Mouse (Mus musculus): ENCODE results near the gene Hormad1.

Gene Hormad1

DNA sequence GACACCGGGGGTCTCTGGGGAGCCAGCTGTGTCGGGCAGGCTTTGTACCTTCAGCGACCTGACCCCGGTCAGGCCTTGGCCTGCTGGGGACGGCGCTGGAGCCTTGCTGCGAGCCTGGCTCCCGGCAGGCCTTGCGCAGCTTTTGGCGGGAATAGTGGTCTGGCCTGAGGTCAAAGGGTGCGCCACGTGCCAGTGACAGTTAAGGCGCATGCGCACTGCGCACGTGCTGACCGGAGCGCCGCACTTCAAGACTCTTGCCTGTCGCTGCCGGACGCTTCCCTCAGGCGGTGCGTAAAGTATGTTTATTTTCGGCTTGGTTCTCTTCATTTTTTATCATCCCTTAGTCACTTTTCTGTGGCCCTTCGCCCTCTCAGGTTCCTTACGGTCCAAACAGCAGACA, at the start of gene Hormad1:
Gene Hormad1, plus strand, starts transcription at position 241 of the 400 bp plus-strand sequence.
- CTCF ChIA-PET = no interaction called here

DNA sequence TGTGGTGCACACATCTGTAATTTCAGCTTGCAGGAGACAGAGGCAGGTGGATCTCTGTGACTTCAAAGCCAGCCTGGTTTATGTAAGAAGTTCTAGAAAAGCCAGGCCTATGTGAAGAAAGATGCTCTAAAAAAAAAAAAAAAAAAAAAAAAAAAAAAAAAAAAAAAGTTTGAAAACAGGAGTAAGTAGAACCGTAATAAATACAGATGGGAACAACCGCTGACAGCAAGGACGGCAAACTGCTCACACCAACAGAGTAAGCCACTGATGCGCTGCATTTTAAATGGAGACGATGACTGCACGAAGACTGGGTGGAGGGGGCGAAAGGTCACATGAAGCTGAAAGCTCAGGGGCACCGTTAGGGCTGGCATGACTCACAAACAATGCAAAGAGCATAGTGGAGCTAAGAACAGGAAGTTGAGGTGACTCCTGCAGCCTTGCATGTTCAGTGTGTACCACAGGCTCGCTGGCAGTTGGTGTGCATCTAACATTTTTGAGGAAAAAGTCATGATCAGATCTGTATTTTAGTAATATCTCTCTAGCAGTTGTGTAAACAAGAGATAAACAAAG, 47.8 kb upstream of the Hormad1 start:
- CTCF ChIA-PET = no interaction called here

More for the DNA sequence above, at the start of gene Hormad1:
- POLR2A ChIA-PET = interaction anchor here in 3 of 4 experiments (0.6 to 2.3 kb wide), 14 partner anchors 14 to 143 kb away, joined by 3 to 11 read pairs (median 4); partner anchors contain the start of genes Golph3l (in 2 of the 3) and Ensa (in 1 of the 3)

DNA sequence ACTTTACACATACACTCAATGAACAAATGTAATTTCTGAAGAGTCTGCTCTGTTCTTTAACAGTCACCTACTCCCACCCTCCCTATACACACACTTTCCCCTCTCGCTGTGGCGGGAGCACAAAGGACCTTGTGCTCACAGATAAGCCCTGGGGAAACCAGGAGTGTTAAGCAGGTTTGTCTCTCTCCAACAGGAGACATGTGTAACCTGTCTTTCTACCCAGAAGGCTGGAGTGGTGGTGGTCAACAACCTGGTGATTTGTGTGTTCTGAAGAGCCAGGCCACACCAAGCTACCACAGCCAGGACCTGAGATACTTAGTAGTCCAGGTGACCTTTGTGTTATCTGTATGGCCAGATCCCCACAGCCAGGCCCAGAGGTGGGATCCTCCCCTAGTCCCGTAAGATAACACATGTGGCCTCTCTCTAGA, 42.8 kb upstream of the Hormad1 start:
- ChIA-PET POLR2A (interaction anchor here in 1 of 4 experiments (0.8 to 1.3 kb wide), 2 partner anchors 72 to 108 kb away, joined by 3 to 4 read pairs; partner anchors contain the start of genes Ensa and Golph3l), CTCF (interaction anchor here in 2 of 4 experiments (0.6 to 1.3 kb wide), 4 partner anchors 38 to 291 kb away, joined by 3 to 6 read pairs (median 4); no protein-coding TSS in a partner anchor)

More for the DNA sequence above, 47.8 kb upstream of the Hormad1 start:
- POLR2A ChIA-PET = interaction anchor here in 2 of 4 experiments (0.6 to 1.0 kb wide), 6 partner anchors 12 to 303 kb away, joined by 3 to 4 read pairs (median 3); no protein-coding TSS in a partner anchor

DNA sequence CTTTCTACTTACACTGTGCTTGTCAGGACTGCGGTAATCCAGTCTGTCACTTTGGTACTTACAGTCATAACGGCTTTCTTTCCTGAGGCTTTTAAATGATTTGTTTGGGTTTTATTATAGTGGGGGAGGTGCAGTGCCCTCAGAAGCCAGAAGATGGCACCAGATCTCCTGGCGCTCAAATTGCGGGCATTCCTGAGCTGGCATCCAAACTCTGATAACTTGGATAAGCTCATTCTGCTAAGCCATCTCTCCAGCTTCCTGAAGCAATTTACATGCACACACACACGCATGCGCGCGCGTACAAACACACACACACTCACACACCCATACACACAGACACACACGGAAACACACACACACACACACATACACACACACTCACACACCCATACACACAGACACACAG, 42.0 kb upstream of the Hormad1 start:
- ChIA-PET CTCF (interaction anchor here (0.5 to 1.4 kb wide), 35 partner anchors 9 to 389 kb away, joined by 3 to 7 read pairs (median 3); partner anchors contain the start of genes Adamtsl4 (in 1 of the 4), Ctss (in 1 of the 4) and Ensa (in 1 of the 4)), POLR2A (interaction anchor here in 3 of 4 experiments (0.6 to 1.3 kb wide), 8 partner anchors 9 to 357 kb away, joined by 3 to 4 read pairs (median 4); partner anchors contain the start of genes Golph3l (in 2 of the 3), Arnt (in 1 of the 3), Ctss (in 1 of the 3) and Sema6c (in 1 of the 3))

DNA sequence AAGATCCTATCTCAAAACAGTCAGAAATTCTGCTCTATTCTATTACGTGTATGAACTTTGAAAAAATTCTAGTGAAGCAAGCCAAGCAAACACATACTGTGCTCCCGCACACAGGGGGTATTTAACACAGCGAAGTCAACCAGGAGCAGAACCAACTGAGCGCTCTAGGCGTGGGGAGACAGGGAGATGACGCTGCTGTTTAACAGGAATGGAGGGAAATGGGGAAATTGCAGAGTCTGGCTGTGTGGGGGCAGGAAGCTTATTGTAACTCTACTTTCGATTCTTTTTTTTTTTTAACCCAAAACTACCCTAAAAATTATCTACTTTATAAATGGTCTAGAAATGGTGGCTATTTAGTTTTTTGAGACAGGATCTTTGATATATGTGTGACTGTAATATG, 40.6 kb upstream of the Hormad1 start:
- ChIA-PET POLR2A (interaction anchor here in 2 of 4 experiments (0.6 to 0.9 kb wide), 3 partner anchors 9 to 70 kb away, joined by 3 read pairs; partner anchors contain the start of gene Golph3l (in 1 of the 2)), CTCF (interaction anchor here in 2 of 4 experiments (1.0 kb wide), 2 partner anchors 25 to 274 kb away, joined by 3 read pairs; no protein-coding TSS in a partner anchor)

DNA sequence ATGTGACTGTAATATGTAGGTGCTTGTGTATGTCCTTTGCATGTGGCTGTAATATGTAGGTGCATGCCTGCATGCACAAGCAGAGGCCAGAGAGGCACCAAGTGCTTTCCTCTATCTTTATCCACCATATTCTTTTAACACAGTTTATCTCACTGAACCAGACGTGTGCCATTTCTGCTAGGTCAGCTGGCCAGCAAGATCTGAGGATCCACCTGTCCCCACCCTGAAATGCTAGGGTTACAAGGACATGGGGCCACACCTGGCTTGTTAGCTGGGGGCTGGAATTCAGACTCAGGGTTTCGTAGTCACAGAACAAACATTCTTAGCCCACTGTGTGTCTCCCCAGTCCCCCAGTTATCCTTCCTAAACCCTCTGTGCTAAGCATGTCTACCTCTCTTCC, 40.2 kb upstream of the Hormad1 start:
- ChIA-PET POLR2A (interaction anchor here in 2 of 4 experiments (0.8 to 1.2 kb wide), 4 partner anchors 35 to 346 kb away, joined by 3 to 4 read pairs (median 3); partner anchors contain the start of gene Golph3l (in 1 of the 2)), CTCF (interaction anchor here in 3 of 4 experiments (0.7 to 1.0 kb wide), 3 partner anchors 25 to 274 kb away, joined by 3 read pairs; no protein-coding TSS in a partner anchor)

DNA sequence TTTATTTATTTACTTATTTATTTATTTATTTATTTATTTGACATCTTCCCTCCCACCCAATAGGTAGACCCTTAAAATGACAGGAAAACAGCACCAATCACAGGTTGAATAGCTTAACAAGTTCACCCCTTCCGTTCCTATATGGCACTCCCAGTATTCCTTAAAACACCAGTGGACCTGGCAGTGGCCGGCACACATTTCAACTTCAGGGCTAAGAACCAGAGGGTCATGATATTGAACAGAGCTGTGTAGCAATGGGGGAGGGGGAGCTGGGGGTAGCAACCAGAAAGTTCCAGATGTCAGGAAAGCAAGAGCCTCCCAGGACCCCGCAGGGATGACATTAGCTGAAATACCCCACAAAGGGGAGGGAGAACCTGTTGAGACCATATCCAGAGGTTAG, 39.4 kb upstream of the Hormad1 start:
- ChIA-PET POLR2A (interaction anchor here in 2 of 4 experiments (0.8 to 1.2 kb wide), 5 partner anchors 16 to 345 kb away, joined by 3 to 5 read pairs (median 3); partner anchors contain the start of gene Golph3l (in 1 of the 2)), CTCF (interaction anchor here in 1 of 4 experiments (0.7 kb wide), 1 partner anchor 216 kb away, joined by 3 read pairs; no protein-coding TSS in a partner anchor)

DNA sequence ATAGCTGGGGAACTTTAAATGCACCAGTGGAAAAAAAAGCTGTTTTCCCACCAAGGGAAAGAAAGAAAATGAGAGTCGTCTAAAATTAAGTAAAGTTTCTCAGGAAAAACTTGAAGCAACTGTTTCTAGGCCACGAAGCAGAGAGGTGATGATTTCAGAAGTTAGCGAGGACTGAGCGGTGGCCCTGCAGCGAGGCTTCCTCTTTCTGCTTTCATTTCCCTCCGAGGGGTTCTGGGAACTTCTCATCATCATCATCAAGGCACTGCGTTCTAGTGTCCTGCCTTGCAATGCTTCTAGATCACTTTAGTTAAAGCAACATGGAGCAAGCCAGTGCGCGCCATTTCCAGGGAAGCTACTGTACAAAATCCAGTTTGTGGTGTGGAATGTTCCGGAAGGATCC, 38.3 kb upstream of the Hormad1 start:
- POLR2A ChIA-PET = interaction anchor here in 1 of 4 experiments (0.7 to 1.1 kb wide), 4 partner anchors 67 to 196 kb away, joined by 3 to 5 read pairs (median 3); partner anchors contain the start of gene Golph3l
- CTCF ChIA-PET = interaction anchor here in 1 of 4 experiments (0.7 kb wide), 1 partner anchor 151 kb away, joined by 3 read pairs; no protein-coding TSS in a partner anchor

DNA sequence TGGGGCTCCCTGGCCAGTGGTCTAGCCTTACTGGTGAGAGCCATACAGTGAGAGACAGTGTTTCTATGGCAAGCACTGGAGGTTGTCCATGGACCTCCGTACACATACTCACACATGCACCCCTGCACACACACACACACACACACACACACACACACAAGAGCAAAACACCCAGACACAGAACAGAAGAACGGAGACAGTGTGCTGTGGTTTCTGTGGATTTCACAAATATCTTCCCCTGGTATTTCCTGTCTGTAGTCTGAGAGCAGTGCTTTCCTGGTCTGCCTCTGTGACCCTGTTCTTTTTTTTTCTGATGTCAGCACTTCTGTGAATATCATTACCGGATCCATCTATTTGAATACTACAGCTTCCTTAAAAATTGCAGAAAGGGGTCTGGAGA, 35.8 kb upstream of the Hormad1 start:
- CTCF ChIA-PET = interaction anchor here in 1 of 4 experiments (0.6 kb wide), 1 partner anchor 15 kb away, joined by 3 read pairs; no protein-coding TSS in a partner anchor
- POLR2A ChIA-PET = interaction anchor here in 1 of 4 experiments (0.8 kb wide), 1 partner anchor 12 kb away, joined by 3 read pairs; no protein-coding TSS in a partner anchor

DNA sequence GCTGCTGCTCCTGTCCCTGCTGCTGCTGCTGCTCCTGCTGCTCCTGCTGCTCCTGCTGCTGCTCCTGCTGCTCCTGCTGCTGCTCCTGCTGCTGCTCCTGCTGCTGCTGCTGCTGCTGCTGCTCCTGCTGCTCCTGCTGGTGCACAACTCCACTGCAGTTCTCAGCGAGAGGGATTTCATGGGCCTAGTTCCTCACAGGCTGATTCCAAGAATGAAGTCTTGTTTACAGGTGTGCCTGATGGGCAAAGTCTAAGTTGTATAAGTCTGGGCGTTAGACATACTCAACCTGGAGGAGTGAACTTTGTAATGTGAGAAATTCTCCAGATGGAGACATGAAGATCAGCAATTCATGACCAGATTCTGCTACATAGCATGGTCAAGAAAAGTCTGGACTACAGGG, 34.8 kb upstream of the Hormad1 start:
- ChIA-PET CTCF (interaction anchor here in 1 of 4 experiments (0.5 kb wide), 1 partner anchor 441 kb away, joined by 15 read pairs; no protein-coding TSS in a partner anchor), POLR2A (interaction anchor here in 1 of 4 experiments (0.7 kb wide), 1 partner anchor 366 kb away, joined by 3 read pairs; no protein-coding TSS in a partner anchor)

DNA sequence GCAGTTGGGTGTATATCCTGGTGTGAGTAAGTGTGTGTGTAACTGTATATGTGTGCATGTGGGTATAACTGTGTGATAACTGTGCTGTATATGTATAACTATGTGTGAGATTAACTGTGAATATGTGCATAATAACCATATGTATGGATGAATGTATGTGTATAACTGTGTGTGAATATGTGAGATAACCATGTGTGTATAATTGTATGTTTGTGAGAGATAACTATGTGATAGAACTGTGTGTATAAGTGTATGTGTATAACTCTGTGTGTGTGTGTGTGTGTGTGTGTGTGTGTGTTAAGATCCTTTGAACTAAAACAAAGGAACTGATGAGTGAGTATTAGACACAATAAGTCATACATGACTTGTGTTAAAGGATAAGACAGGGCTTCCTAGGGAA, 33.4 kb upstream of the Hormad1 start:
- ChIA-PET CTCF (interaction anchor here in 1 of 4 experiments (0.6 kb wide), 1 partner anchor 81 kb away, joined by 3 read pairs; no protein-coding TSS in a partner anchor), POLR2A (interaction anchor here in 1 of 4 experiments (1.7 kb wide), 1 partner anchor 98 kb away, joined by 5 read pairs; the partner anchor contains the start of gene Ensa)

DNA sequence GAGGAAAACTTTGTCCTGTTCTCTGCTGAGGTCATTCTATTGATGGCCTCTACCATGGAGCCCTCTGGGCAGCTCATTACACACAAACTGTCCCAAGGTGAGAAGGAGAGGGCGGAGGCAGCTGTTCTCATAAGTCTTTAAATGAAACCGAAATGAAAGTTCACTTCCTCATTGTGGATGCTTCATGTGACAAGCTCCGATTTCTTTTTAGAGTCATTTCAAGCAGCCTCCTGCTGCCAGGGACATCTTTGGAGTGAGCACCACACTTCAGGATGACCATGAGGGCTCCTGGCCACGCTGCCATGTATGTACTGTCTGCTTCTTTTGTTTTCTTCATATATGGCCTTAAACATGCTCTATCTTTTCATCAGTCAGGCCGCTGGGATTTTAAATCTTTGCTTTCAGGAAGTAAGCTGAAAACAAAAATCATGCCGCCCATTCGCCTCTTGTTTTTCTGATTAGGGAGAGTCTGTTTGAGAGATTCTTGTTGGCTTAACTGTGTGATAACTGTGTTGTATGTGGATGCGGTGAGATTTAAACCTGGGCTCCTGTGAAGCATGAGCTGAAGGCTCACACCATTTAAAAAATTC, 32.8 kb upstream of the Hormad1 start, which contains the start of gene Ctss:
Gene Ctss, plus strand, starts transcription at position 165 of the 590 bp plus-strand sequence.
- ChIA-PET CTCF (interaction anchor here in 3 of 4 experiments (0.6 to 1.7 kb wide), 4 partner anchors 9 to 216 kb away, joined by 3 to 8 read pairs (median 4); no protein-coding TSS in a partner anchor), POLR2A (interaction anchor here in 1 of 4 experiments (0.6 to 1.7 kb wide), 4 partner anchors 9 to 98 kb away, joined by 3 to 7 read pairs (median 4); partner anchors contain the start of gene Ensa)

DNA sequence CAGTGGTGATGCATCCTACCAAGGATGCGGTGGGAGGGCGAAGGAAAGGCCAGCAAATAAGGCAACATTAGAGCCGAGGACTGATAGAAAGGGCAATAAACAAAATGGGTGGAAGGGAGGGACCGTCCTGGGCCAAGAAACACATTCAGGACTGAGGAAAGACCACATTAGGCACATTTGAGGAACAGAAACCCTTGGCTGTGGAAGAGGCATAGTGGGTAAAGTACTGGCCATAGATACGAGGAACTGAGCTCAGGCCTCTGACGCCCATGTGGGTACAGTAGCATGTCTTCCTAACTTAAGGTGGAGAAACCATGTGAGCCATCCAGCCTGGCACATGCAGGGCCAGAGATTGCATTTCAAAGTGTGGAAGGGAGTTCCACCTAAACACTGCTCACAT, 29.7 kb upstream of the Hormad1 start:
- ChIA-PET POLR2A (interaction anchor here in 1 of 4 experiments (1.5 kb wide), 1 partner anchor 12 kb away, joined by 3 read pairs; no protein-coding TSS in a partner anchor), CTCF (no interaction called here)

DNA sequence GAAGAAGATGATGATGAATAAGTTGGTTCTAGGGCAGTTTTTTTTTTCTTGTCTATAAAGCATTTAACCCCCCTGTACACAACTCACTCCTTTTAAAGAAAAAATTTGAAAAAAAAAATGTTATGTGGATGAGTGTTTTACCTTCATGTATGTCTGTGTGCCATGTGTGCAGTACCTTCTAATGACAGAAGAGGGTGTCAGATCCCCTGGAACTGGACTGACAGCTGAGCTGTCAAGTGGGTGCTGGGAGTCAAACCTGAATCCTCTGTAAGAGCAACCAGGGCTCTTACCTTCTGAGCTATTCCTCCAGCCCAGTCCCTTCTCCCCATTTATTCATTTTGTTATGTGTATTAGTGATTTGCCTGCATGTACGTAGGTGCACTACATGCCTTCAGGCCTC, 28.5 kb upstream of the Hormad1 start:
- ChIA-PET CTCF (interaction anchor here in 2 of 4 experiments (0.7 to 1.4 kb wide), 3 partner anchors 13 to 17 kb away, joined by 3 to 6 read pairs (median 4); no protein-coding TSS in a partner anchor), POLR2A (interaction anchor here in 1 of 4 experiments (1.5 kb wide), 1 partner anchor 13 kb away, joined by 3 read pairs; no protein-coding TSS in a partner anchor)

DNA sequence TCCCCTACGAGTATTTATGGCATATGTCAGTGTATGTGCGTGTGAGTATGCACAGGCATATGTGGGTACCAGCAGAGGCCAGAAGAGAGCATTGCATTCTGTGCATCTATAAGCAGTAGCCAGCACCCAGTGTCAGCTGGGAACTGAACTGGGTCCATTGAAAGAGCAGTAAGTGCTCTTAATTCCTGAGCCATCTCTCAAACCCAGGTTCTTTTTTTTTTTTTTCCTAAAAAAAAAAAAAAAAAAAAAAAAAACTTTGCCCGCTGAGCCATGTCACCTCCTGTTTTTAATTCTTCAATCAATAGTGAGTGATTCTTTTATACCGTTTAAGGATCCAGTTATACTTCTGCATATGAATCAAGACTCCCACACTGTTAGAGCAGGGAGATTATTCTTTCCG, 26.1 kb upstream of the Hormad1 start:
- CTCF ChIA-PET = no interaction called here
- POLR2A ChIA-PET = no interaction called here

DNA sequence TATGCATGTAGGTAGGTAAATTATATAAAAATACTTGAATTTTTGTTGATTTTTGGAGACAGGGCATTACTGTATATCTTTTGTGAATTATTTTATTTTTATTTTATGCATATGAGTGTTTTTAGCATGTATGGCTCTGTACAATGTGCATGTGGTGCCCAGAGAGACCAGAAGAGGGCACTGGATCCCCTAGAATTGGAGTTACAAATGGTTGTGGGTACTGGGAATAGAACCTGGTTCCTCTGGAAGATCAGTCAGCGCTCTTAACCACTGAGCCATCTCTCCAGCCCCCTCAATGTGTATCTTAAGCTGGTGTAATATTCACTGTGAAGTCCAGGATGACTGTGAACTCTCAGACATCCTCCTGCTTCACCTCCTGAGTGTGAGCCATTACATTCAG, 24.6 kb upstream of the Hormad1 start:
- POLR2A ChIA-PET = interaction anchor here in 3 of 4 experiments (0.5 to 1.5 kb wide), 8 partner anchors 9 to 217 kb away, joined by 3 to 4 read pairs (median 3); partner anchors contain the start of genes Ctsk (in 1 of the 3) and Golph3l (in 1 of the 3)
- CTCF ChIA-PET = interaction anchor here in 3 of 4 experiments (0.6 to 1.1 kb wide), 4 partner anchors 16 to 283 kb away, joined by 3 to 6 read pairs (median 3); no protein-coding TSS in a partner anchor

DNA sequence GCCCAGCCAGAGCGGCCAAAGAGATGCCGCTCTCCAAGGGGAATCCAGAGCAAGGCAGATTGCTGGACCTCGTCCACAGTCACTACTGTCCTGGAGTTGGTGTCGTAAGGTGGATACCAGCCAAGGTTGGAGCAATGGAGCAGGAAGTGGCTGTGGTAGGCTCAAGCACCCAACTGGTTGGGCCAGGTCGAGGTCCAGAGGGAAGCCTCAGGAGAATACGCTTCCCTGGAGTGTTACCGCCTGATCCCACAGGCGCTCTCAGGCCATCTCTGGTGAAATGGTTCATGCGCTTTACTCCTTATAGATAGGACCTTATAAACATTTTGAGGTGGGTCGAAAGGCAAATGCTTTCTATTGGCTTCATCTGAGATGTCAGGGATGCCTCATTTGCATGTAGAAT, 20.5 kb upstream of the Hormad1 start:
- POLR2A ChIA-PET = no interaction called here
- CTCF ChIA-PET = interaction anchor here in 1 of 4 experiments (0.6 kb wide), 1 partner anchor 57 kb away, joined by 3 read pairs; no protein-coding TSS in a partner anchor

DNA sequence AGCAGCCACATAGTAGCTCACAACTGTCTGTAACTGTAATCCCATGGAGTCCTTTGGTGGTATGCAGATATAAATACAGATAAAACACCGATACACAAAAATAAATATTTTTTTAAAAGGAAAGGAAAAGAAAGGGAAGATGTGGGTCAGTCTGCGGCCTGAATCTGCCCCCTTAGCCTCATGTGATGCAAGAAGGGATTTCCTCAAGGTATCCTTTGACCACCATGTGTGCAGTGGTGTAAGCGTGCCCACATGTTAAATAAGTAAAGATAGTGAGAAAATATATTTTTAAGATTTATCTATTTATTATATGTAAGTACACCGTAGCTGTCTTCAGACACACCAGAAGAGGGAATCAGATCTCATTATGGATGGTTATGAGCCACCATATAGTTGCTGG, 19.6 kb upstream of the Hormad1 start:
- ChIA-PET CTCF (interaction anchor here in 1 of 4 experiments (0.5 kb wide), 1 partner anchor 274 kb away, joined by 5 read pairs; no protein-coding TSS in a partner anchor), POLR2A (no interaction called here)

All from embryonic stem cell, embryonic (primary cell).